Mouse (Mus musculus): ENCODE data around the gene Tnfsf12.

DNA sequence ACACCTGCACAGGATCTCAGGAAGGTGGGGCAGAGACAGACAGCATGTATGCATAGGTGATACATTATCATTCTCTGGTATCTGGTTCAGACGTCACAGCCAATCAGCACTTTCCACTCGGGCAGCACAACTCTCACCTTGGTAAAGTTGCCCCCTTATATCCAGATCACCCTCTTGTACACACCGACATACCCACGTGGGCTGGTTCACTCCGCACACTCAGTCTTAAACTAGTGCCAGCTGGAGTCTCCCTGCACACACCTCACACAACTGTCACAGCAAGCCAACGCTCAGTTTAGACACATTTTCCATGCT, 646 bp downstream of the Tnfsf12 start:
- no peak for TF ChIP-seq POLR2A (IDR thresholded peaks at IDR 0.05; ENCODE audit: control insufficient read depth, low read depth, low read length)
- TF ChIP-seq CTCF (IDR thresholded peaks at IDR 0.05; ENCODE audit: control insufficient read depth, insufficient read depth, insufficient replicate concordance, low read depth, low read length) = no peak

Measured in testis, adult 2 months (tissue).